Mouse (Mus musculus) liver, embryonic 13.5 days (tissue): Measurements from ENCODE around the gene Pdss2. TPM values are rescaled to one million over a fixed set of nuclear protein-coding genes. Genes with fewer than 3 reads are reported as not detected.

Source experiments
- ATAC-seq: fragments of 200-750 bp; cut with Nextera tagmentation; 2 replicates; pipeline ENCODE4 v1.8.0; 2017; ENCODE audit warnings: low read depth, mild to moderate bottlenecking, moderate number of reproducible peaks, moderate library complexity
- DNase-seq: peaks from one replicate; pipeline ENCODE4 v3.0.0; 2022
- H3K27ac ChIP-seq: fragments of 300-500 bp; sonication (generic); 2 replicates; pipeline ENCODE4 v1.5.1; 2015; ENCODE audit warnings: moderate library complexity, mild to moderate bottlenecking, inconsistent platforms
- H3K27me3 ChIP-seq: fragments of 300-500 bp; sonication (generic); 2 replicates; pipeline ENCODE4 v1.6.1; 2015; ENCODE audit warnings: mild to moderate bottlenecking, inconsistent platforms
- H3K36me3 ChIP-seq: fragments of 300-500 bp; sonication (generic); 2 replicates; pipeline ENCODE4 v1.6.1; 2015; ENCODE audit warnings: mild to moderate bottlenecking, inconsistent platforms
- H3K4me1 ChIP-seq: fragments of 300-500 bp; sonication (generic); replicated peaks from 2 replicates; pipeline ENCODE4 v1.6.1; 2015; ENCODE audit warnings: inconsistent platforms
- H3K4me2 ChIP-seq: fragments of 300-500 bp; sonication (generic); 2 replicates; pipeline ENCODE4 v1.6.1; 2015; ENCODE audit warnings: inconsistent platforms, mild to moderate bottlenecking, moderate library complexity
- H3K4me3 ChIP-seq: fragments of 300-500 bp; sonication (generic); replicated peaks from 2 replicates; pipeline ENCODE4 v1.5.1; 2015; ENCODE audit warnings: mild to moderate bottlenecking, inconsistent platforms
- H3K9ac ChIP-seq: fragments of 300-500 bp; sonication (generic); 2 replicates; pipeline ENCODE4 v1.6.1; 2015; ENCODE audit warnings: mild to moderate bottlenecking, inconsistent platforms
- H3K9me3 ChIP-seq: fragments of 300-500 bp; sonication (generic); replicated peaks from 2 replicates; pipeline ENCODE4 v1.6.1; 2016; ENCODE audit warnings: inconsistent platforms
- WGBS: fragments of 180-500 bp; shearing (Covaris S2); methylation state at CpG from one replicate; pipeline ENCODE4 v1.1.7; 2015; ENCODE audit not compliant: insufficient replicate concordance; 5-methylcytosine and 5-hydroxymethylcytosine counted together
- polyA plus RNA-seq: library from polyadenylated mRNA; unstranded; fragments of >200 nt; fragmentation: Nextera tagmentation; extraction: Ambion mirVana; gene quantifications from 2 replicates; pipeline ENCODE4 v1.2.1, GENCODE M21; 2015

Pdss2 gene
- polyA plus RNA-seq, 1 experiment from 2014 or later = 9.0 TPM

- 26% methylated on average over 6 of the region's 6 CpGs for WGBS
Observed at GRCm38 (mm10) chr10:43211866-43212265, 9.4 kb upstream of the Pdss2 start.

GRCm38 (mm10) chr10:43217361-43217900, 3.9 kb upstream of the Pdss2 start:
- Histone ChIP-seq H3K4me3 (no peak overlapping the region), H3K4me2 (no peak overlapping the region), H3K27ac (no peak overlapping the region), H3K36me3 (no peaks in the 10 kb centered on the region), H3K4me1 (peaks cover 16% of the 10 kb centered on the region), H3K9me3 (no peaks in the 10 kb centered on the region), H3K27me3 (no peaks in the 10 kb centered on the region), H3K9ac (no peak overlapping the region)
- 81% methylated on average over 13 of the region's 13 CpGs for WGBS
- ATAC-seq (no peak), DNase-seq (no peak)

More at GRCm38 (mm10) chr10:43211866-43212265, 9.4 kb upstream of the Pdss2 start:
- DNase-seq = peak; percentile 27
- Histone ChIP-seq H3K27me3 (no peaks in the 10 kb centered on the region), H3K27ac (no peak overlapping the region), H3K4me1 (no peaks in the 10 kb centered on the region), H3K9me3 (no peaks in the 10 kb centered on the region), H3K9ac (no peak overlapping the region), H3K4me3 (no peak overlapping the region), H3K4me2 (no peak overlapping the region), H3K36me3 (no peaks in the 10 kb centered on the region)
- ATAC-seq = no peak

- Histone ChIP-seq H3K27ac (peak overlapping the region; percentile 86), H3K9me3 (no peaks in the 10 kb centered on the region), H3K4me1 (peaks cover 25% of the 10 kb centered on the region), H3K27me3 (no peaks in the 10 kb centered on the region), H3K9ac (peak overlapping the region; percentile 94), H3K36me3 (no peaks in the 10 kb centered on the region), H3K4me3 (peak overlapping the region; percentile 85), H3K4me2 (peak overlapping the region; percentile 91)
- DNase-seq (no peak), ATAC-seq (no peak)
- 13% methylated on average over 7 of the region's 7 CpGs for WGBS
Observed at GRCm38 (mm10) chr10:43220479-43220878, 807 bp upstream of the Pdss2 start.

GRCm38 (mm10) chr10:43221659-43222058, 373 bp downstream of the Pdss2 start:
- ATAC-seq (peak; percentile 37), DNase-seq (no peak)
- WGBS = 1% methylated on average over 25 of the region's 25 CpGs
- H3K9me3 ChIP-seq = no peaks in the 10 kb centered on the region
- peak overlapping the region; percentile 86 for H3K27ac ChIP-seq
- peak overlapping the region; percentile 94 for H3K9ac ChIP-seq
- H3K4me3 ChIP-seq = peak overlapping the region; percentile 85
- peak overlapping the region; percentile 91 for H3K4me2 ChIP-seq
- H3K36me3 ChIP-seq = no peaks in the 10 kb centered on the region
- peaks cover 37% of the 10 kb centered on the region for H3K4me1 ChIP-seq
- no peaks in the 10 kb centered on the region for H3K27me3 ChIP-seq

GRCm38 (mm10) chr10:43223391-43223790, 2.1 kb downstream of the Pdss2 start:
- H3K4me2 ChIP-seq = no peak overlapping the region
- DNase-seq (no peak), ATAC-seq (no peak)
- 74% methylated on average over 2 of the region's 2 CpGs for WGBS
- H3K4me1 ChIP-seq = peaks cover 43% of the 10 kb centered on the region
- no peaks in the 10 kb centered on the region for H3K27me3 ChIP-seq
- H3K27ac ChIP-seq = no peak overlapping the region
- H3K4me3 ChIP-seq = no peak overlapping the region
- H3K9me3 ChIP-seq = no peaks in the 10 kb centered on the region
- H3K36me3 ChIP-seq = no peaks in the 10 kb centered on the region
- H3K9ac ChIP-seq = no peak overlapping the region

GRCm38 (mm10) chr10:43226391-43226790, 5.1 kb downstream of the Pdss2 start:
- Histone ChIP-seq H3K4me3 (no peak overlapping the region), H3K9ac (no peak overlapping the region), H3K4me1 (peaks cover 34% of the 10 kb centered on the region), H3K9me3 (no peaks in the 10 kb centered on the region), H3K36me3 (no peaks in the 10 kb centered on the region), H3K27ac (peak overlapping the region; percentile 29; the same call in 1 of the 2 replicates), H3K4me2 (no peak overlapping the region), H3K27me3 (no peaks in the 10 kb centered on the region)
- 0 out of 2 replicates have a peak, but pooled peaks have one; percentile 19 for ATAC-seq
- no peak for DNase-seq
- WGBS = 49% methylated on average over 1 of the region's 1 CpGs

- Histone ChIP-seq H3K9me3 (no peaks in the 10 kb centered on the region), H3K4me2 (no peak overlapping the region), H3K4me1 (peaks cover 19% of the 10 kb centered on the region), H3K9ac (no peak overlapping the region), H3K27me3 (no peaks in the 10 kb centered on the region), H3K27ac (no peak overlapping the region), H3K4me3 (no peak overlapping the region), H3K36me3 (no peaks in the 10 kb centered on the region)
- ATAC-seq = no peak
- WGBS = 81% methylated on average over 2 of the region's 2 CpGs
- no peak for DNase-seq
Observed at GRCm38 (mm10) chr10:43229236-43229635, 8.0 kb downstream of the Pdss2 start.

GRCm38 (mm10) chr10:43234522-43234921, 13.2 kb downstream of the Pdss2 start:
- DNase-seq (no peak), ATAC-seq (no peak)
- Histone ChIP-seq H3K4me3 (no peak overlapping the region), H3K4me2 (no peak overlapping the region), H3K27me3 (no peaks in the 10 kb centered on the region), H3K27ac (no peak overlapping the region), H3K36me3 (peaks cover 5% of the 10 kb centered on the region; the same call in 1 of the 2 replicates), H3K9ac (no peak overlapping the region), H3K9me3 (no peaks in the 10 kb centered on the region), H3K4me1 (peaks cover 6% of the 10 kb centered on the region; the same call in 1 of the 2 replicates)
- WGBS = 64% methylated on average over 4 of the region's 4 CpGs

GRCm38 (mm10) chr10:43235011-43235410, 13.7 kb downstream of the Pdss2 start:
- DNase-seq (no peak), ATAC-seq (no peak)
- peaks cover 6% of the 10 kb centered on the region; the same call in 1 of the 2 replicates for H3K36me3 ChIP-seq
- 78% methylated on average over 3 of the region's 3 CpGs for WGBS
- peaks cover 6% of the 10 kb centered on the region; the same call in 1 of the 2 replicates for H3K4me1 ChIP-seq
- H3K27me3 ChIP-seq = no peaks in the 10 kb centered on the region
- H3K27ac ChIP-seq = no peak overlapping the region
- no peak overlapping the region for H3K4me3 ChIP-seq
- no peak overlapping the region for H3K4me2 ChIP-seq
- H3K9ac ChIP-seq = no peak overlapping the region
- no peaks in the 10 kb centered on the region for H3K9me3 ChIP-seq

GRCm38 (mm10) chr10:43235758-43236669, 14.7 kb downstream of the Pdss2 start:
- peaks cover 6% of the 10 kb centered on the region; the same call in 1 of the 2 replicates for H3K36me3 ChIP-seq
- no peak overlapping the region for H3K9ac ChIP-seq
- H3K27me3 ChIP-seq = no peaks in the 10 kb centered on the region
- no peak overlapping the region for H3K4me2 ChIP-seq
- 82% methylated on average over 5 of the region's 5 CpGs for WGBS
- no peak overlapping the region for H3K4me3 ChIP-seq
- H3K9me3 ChIP-seq = no peaks in the 10 kb centered on the region
- no peak for DNase-seq
- peaks cover 6% of the 10 kb centered on the region; the same call in 1 of the 2 replicates for H3K4me1 ChIP-seq
- ATAC-seq = no peak
- no peak overlapping the region for H3K27ac ChIP-seq

GRCm38 (mm10) chr10:43242215-43242614, 20.9 kb downstream of the Pdss2 start:
- ATAC-seq = no peak
- WGBS = 87% methylated on average over 8 of the region's 8 CpGs
- no peaks in the 10 kb centered on the region for H3K27me3 ChIP-seq

More at GRCm38 (mm10) chr10:43242215-43242614, 20.9 kb downstream of the Pdss2 start:
- no peak overlapping the region for H3K4me2 ChIP-seq
- H3K4me3 ChIP-seq = no peak overlapping the region
- H3K27ac ChIP-seq = no peak overlapping the region
- H3K36me3 ChIP-seq = peaks cover 6% of the 10 kb centered on the region; the same call in 1 of the 2 replicates
- no peaks in the 10 kb centered on the region for H3K9me3 ChIP-seq
- no peak overlapping the region for H3K9ac ChIP-seq
- H3K4me1 ChIP-seq = peaks cover 29% of the 10 kb centered on the region
- DNase-seq = no peak
